Mouse (Mus musculus): ENCODE measurements at regions not wholly inside any gene's neighbourhood (a gene's known extent, or its start where the extent isn't known, plus 50 kb on each side); places are given as distances from the start of the nearest gene placed in this dataset.

DNA sequence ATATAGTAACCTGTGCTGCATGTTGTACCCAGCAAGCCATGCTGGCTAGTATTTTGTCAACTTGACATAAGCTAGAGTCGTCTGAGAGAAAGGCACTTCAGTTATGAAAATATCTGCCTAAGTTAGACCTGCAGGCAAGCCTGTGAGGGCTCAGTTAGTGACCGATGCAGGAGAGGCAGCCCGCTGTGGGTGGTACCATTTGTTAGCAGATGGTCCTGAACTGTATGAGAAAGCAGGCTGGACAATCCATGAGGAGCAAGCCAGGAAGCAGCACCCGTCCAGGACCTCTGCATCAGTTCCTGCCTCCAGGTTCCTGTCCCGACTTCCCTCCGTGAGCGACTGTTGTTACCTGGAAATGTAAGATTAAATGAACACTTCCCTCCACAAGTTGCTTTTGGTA is 440.9 kb upstream of the Kif2a start:
- TF ChIP-seq CTCF (IDR thresholded peaks at IDR 0.05; ENCODE audit: extremely low read depth, insufficient read depth, low read length) (no peak), POLR2A (IDR thresholded peaks at IDR 0.05; ENCODE audit: extremely low read depth, insufficient read depth, low read length) (no peak)

All from cortical plate, adult 2 months (tissue).